Mouse (Mus musculus): Measurements from ENCODE around the gene Kif27. TPM values are rescaled to one million over a fixed set of nuclear protein-coding genes. Genes with fewer than 3 reads are reported as not detected.
A peak's percentile ranks its signal among the peaks of the same experiment; 100 is the strongest.

Gene Kif27
- polyA plus RNA-seq, 1 experiment from 2014 or later = 0.45 TPM

DNA sequence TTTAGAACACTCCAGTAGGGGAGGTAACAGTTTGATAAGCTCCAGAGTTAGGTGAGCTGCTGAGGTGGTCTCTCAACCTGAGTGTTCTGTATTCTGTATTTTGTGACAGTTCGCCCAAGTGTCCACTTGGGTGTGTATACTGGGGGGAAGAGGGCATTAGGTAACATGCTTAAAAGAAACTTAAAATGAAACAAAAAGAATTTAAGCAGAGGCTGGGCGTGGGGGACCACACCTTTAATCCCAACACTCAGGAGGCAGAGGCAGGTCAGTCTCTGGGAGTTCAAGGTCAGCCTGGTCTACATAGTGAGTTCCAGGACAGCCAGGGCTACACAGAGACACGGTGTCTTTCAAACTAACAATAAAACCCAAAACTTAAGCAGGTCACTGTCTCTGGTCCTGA lies 78.4 kb downstream of the Kif27 start:
- Histone ChIP-seq H3K4me3 (replicated peaks; ENCODE audit: low read length) (no peak overlapping the region), H3K4me1 (ENCODE audit: control insufficient read depth, insufficient read depth, low read length) (no peaks in the 10 kb centered on the region), H3K27me3 (ENCODE audit: control insufficient read depth, insufficient read depth, low read length) (no peaks in the 10 kb centered on the region), H3K36me3 (ENCODE audit: control insufficient read depth, insufficient read depth, low read length) (no peaks in the 10 kb centered on the region), H3K9me3 (replicated peaks; ENCODE audit: control insufficient read depth, low read length) (no peaks in the 10 kb centered on the region), H3K4me2 (ENCODE audit: low read depth, low read length) (no peak overlapping the region), H3K9ac (ENCODE audit: low read length) (no peak overlapping the region), H3K27ac (ENCODE audit: low read length) (no peak overlapping the region)
- 78% methylated on average over 3 of the region's 3 CpGs for WGBS
- no peak for ATAC-seq (ENCODE audit: insufficient read depth, low FRiP score)

DNA sequence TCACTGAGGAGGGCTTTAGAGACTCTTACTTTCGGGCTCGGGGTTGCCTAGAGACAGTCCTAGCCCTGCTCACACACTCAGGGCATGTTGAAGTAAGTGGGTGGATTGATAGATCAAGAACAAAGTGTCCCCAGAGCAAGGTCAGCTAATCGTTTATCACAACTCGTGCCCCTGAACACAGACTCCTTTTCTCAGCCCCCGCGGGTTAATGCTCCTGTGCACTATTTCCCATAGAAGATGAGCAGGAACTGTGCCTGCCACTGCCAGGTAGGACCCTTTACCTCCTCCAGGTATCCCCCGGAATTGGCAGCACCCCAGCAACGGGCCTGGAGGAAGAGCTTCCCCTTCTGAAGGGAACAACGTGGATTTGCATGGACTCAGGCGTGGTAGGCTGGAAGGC lies 82.7 kb downstream of the Kif27 start:
- no peak overlapping the region for H3K9ac ChIP-seq (ENCODE audit: low read length)
- peaks cover 6% of the 10 kb centered on the region; the same call in 1 of the 2 replicates for H3K4me1 ChIP-seq (ENCODE audit: control insufficient read depth, insufficient read depth, low read length)
- H3K27me3 ChIP-seq (ENCODE audit: control insufficient read depth, insufficient read depth, low read length) = no peaks in the 10 kb centered on the region; the same call in 1 of the 2 replicates
- no peaks in the 10 kb centered on the region for H3K9me3 ChIP-seq (replicated peaks; ENCODE audit: control insufficient read depth, low read length)
- H3K27ac ChIP-seq (ENCODE audit: low read length) = no peak overlapping the region
- ATAC-seq (ENCODE audit: insufficient read depth, low FRiP score) = no peak
- H3K4me2 ChIP-seq (ENCODE audit: low read depth, low read length) = no peak overlapping the region
- no peak overlapping the region for H3K4me3 ChIP-seq (replicated peaks; ENCODE audit: low read length)
- 70% methylated on average over 10 of the region's 10 CpGs for whole genome bisulfite sequencing
- no peaks in the 10 kb centered on the region for H3K36me3 ChIP-seq (ENCODE audit: control insufficient read depth, insufficient read depth, low read length)

DNA sequence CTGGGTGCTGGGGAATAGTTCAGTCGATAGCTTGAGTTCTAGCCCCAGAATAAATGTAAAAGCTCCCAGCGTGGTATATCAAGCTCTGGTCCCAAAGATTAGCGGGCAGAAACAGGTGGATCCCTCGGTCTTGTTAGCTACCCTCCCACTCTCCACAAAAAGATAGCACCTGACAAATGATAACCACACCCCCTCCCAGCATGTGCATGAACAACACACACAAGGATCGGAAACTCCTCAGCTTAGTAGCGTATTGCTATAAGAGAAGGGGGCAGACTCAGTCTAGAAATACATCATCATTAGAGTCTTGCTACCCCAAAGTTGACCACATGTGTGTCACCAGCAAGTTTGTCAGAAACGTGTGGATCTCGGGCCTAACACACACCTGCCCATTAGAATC lies 83.3 kb downstream of the Kif27 start, which contains the start of gene Gkap1:
Gkap1 (minus strand) TSS at position 101 of the 400 bp plus-strand sequence.
- Histone ChIP-seq H3K9ac (ENCODE audit: low read length) (peak within 1 kb of the TSS; percentile 87), H3K27me3 (ENCODE audit: control insufficient read depth, insufficient read depth, low read length) (no peaks in the 10 kb centered on the region; the same call in 1 of the 2 replicates), H3K27ac (ENCODE audit: low read length) (peak within 1 kb of the TSS; percentile 74), H3K4me2 (ENCODE audit: low read depth, low read length) (peak within 1 kb of the TSS; percentile 95), H3K4me3 (replicated peaks; ENCODE audit: low read length) (peak within 1 kb of the TSS; percentile 79), H3K4me1 (ENCODE audit: control insufficient read depth, insufficient read depth, low read length) (peaks cover 6% of the 10 kb centered on the region; the same call in 1 of the 2 replicates), H3K36me3 (ENCODE audit: control insufficient read depth, insufficient read depth, low read length) (no peaks in the 10 kb centered on the region), H3K9me3 (replicated peaks; ENCODE audit: control insufficient read depth, low read length) (no peaks in the 10 kb centered on the region)
- no peak for ATAC-seq (ENCODE audit: insufficient read depth, low FRiP score)
- 73% methylated on average over 8 of the region's 8 CpGs for WGBS

DNA sequence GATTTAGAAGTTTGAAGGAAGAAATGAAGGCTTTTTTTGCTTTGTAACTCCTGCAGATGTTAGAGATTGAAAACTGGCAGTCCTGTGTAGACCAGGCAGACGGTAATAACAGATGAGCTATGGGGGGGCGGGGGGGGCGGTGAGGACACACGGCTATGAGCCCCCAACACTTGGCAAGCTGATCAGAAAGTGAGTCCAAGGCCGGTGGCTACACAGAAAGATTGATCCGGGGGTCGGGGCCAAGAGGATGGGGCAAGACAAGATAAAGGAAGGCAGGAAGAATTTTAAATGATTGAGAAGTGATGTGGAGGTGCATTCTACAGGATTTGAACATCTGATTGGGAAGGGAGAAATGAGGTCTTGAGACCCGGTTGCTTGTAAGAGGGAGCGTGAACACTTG lies 83.8 kb downstream of the Kif27 start:
- Histone ChIP-seq H3K27me3 (ENCODE audit: control insufficient read depth, insufficient read depth, low read length) (no peaks in the 10 kb centered on the region; the same call in 1 of the 2 replicates), H3K4me2 (ENCODE audit: low read depth, low read length) (peak overlapping the region; percentile 95), H3K36me3 (ENCODE audit: control insufficient read depth, insufficient read depth, low read length) (no peaks in the 10 kb centered on the region), H3K9ac (ENCODE audit: low read length) (peak overlapping the region; percentile 87), H3K4me1 (ENCODE audit: control insufficient read depth, insufficient read depth, low read length) (peaks cover 6% of the 10 kb centered on the region; the same call in 1 of the 2 replicates), H3K9me3 (replicated peaks; ENCODE audit: control insufficient read depth, low read length) (no peaks in the 10 kb centered on the region), H3K4me3 (replicated peaks; ENCODE audit: low read length) (peak overlapping the region; percentile 79), H3K27ac (ENCODE audit: low read length) (no peak overlapping the region)
- no peak for ATAC-seq (ENCODE audit: insufficient read depth, low FRiP score)
- 18% methylated on average over 9 of the region's 9 CpGs for WGBS

DNA sequence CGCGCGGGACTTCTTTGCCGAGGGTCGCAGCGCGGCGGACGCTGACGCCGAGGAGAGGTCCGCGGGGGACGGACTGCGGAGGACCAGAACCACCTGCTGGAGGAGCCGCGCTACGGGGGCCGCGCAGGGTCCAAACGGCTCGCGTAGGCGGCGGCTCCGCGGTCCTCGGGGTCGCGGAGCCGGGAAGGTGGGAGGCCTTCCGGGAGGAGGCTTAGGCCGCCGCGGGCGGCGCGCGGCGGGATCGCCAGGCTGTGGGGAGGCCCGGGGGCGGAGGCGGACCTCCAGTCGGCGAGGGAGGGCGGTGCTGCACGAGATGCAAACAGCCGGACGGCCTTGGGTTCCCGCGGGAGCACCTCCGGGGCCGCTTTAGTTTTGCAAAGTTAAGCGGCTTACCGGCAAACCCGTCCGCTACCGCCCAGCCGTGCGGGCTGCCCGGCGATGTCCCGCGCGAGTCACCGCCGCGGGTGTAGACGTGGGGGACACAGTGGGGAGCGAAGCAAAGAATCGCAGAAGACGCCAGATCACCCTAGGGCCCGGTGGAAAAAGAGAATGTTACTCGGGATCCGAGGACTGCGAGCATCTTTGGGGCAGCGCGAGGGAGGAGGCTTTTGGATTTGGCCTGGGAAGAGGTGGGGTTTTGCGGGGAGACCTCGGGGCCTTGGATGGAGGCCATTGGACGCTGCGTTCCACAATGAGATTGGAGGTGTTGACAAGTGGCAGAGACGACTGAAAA lies 84.5 kb downstream of the Kif27 start:
- under 1% methylated on average over 83 of the region's 84 CpGs for WGBS
- peak overlapping the region; percentile 87 for H3K9ac ChIP-seq (ENCODE audit: low read length)
- H3K4me1 ChIP-seq (ENCODE audit: control insufficient read depth, insufficient read depth, low read length) = peaks cover 6% of the 10 kb centered on the region; the same call in 1 of the 2 replicates
- H3K4me3 ChIP-seq (replicated peaks; ENCODE audit: low read length) = peak overlapping the region; percentile 79
- H3K36me3 ChIP-seq (ENCODE audit: control insufficient read depth, insufficient read depth, low read length) = no peaks in the 10 kb centered on the region
- H3K27me3 ChIP-seq (ENCODE audit: control insufficient read depth, insufficient read depth, low read length) = no peaks in the 10 kb centered on the region; the same call in 1 of the 2 replicates
- peak overlapping the region; percentile 74 for H3K27ac ChIP-seq (ENCODE audit: low read length)
- H3K9me3 ChIP-seq (replicated peaks; ENCODE audit: control insufficient read depth, low read length) = no peaks in the 10 kb centered on the region
- ATAC-seq (ENCODE audit: insufficient read depth, low FRiP score) = peak; percentile 84
- H3K4me2 ChIP-seq (ENCODE audit: low read depth, low read length) = peak overlapping the region; percentile 95

DNA sequence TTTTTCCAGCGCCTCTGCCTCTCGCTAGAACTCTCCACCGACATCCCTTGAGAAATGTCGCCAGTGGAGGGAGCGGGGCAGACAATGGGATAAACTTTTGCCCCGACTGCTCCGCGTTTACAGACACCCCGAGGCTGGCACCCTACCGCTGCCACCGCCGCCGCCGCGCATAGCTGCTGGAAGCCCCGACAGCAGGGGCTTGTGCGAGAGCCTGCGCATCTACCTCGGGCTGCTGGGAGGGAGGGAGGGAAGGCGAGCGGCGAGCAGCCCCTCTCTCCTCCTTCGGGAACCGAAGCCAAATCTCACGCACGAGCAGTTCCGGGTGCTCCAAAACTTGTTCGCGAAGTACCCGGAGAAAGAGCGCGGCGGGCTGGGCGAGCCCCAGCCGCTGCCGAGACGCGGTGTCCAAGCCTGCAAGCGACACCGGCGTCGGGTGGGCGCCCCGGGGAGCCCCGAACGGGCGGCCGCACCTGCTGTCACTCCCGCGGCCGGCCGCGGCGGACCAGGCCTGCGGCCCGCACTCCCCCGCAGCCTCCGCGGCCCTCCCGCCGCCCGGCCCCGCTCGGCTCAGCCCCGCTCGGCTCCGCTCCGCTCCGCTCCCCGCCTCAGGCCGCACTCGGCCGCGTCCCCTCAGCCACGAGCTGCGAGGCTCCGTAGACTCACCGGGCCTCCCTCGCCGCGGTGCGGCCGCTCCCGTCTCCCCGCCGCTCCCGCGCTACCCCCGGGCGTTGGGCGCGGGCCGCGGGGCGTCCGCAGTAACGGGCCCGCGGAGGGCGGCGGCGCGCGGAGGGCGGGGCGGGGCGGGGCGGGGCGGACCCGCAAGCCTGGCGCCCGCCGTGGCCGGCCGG lies 85.3 kb downstream of the Kif27 start:
- peak; percentile 44 for ATAC-seq (ENCODE audit: insufficient read depth, low FRiP score)
- peak overlapping the region; percentile 87 for H3K9ac ChIP-seq (ENCODE audit: low read length)
- peak overlapping the region; percentile 95 for H3K4me2 ChIP-seq (ENCODE audit: low read depth, low read length)
- H3K4me1 ChIP-seq (ENCODE audit: control insufficient read depth, insufficient read depth, low read length) = peaks cover 6% of the 10 kb centered on the region; the same call in 1 of the 2 replicates
- no peaks in the 10 kb centered on the region for H3K9me3 ChIP-seq (replicated peaks; ENCODE audit: control insufficient read depth, low read length)
- H3K27ac ChIP-seq (ENCODE audit: low read length) = peak overlapping the region; percentile 74
- H3K36me3 ChIP-seq (ENCODE audit: control insufficient read depth, insufficient read depth, low read length) = no peaks in the 10 kb centered on the region
- WGBS = under 1% methylated on average over 109 of the region's 115 CpGs
- H3K27me3 ChIP-seq (ENCODE audit: control insufficient read depth, insufficient read depth, low read length) = no peaks in the 10 kb centered on the region; the same call in 1 of the 2 replicates
- peak overlapping the region; percentile 79 for H3K4me3 ChIP-seq (replicated peaks; ENCODE audit: low read length)

DNA sequence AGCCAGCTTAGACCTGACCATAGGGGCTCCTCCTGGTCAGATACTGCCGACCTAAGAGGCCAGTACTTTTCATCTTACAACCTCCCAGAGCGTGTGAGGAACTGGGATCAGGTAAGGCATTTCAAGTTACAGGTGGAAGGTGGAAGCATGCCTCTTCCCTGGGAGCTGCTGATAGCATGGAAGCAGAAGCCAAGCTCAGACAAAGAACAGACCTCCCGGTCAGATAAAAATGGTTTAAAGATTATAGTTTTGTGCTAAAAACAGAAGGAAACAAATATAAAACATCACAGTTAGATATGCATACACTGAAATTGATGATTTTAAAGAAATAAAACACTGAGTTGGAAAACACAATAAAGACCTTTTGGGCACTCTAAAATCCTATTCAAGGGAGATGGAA lies 92.1 kb downstream of the Kif27 start:
- Histone ChIP-seq H3K9ac (ENCODE audit: low read length) (no peak overlapping the region), H3K27me3 (ENCODE audit: control insufficient read depth, insufficient read depth, low read length) (no peaks in the 10 kb centered on the region), H3K4me3 (replicated peaks; ENCODE audit: low read length) (no peak overlapping the region), H3K36me3 (ENCODE audit: control insufficient read depth, insufficient read depth, low read length) (no peaks in the 10 kb centered on the region), H3K27ac (ENCODE audit: low read length) (no peak overlapping the region), H3K9me3 (replicated peaks; ENCODE audit: control insufficient read depth, low read length) (no peaks in the 10 kb centered on the region), H3K4me2 (ENCODE audit: low read depth, low read length) (no peak overlapping the region), H3K4me1 (ENCODE audit: control insufficient read depth, insufficient read depth, low read length) (no peaks in the 10 kb centered on the region)
- no peak for ATAC-seq (ENCODE audit: insufficient read depth, low FRiP score)
- WGBS = 77% methylated on average over 3 of the region's 3 CpGs

DNA sequence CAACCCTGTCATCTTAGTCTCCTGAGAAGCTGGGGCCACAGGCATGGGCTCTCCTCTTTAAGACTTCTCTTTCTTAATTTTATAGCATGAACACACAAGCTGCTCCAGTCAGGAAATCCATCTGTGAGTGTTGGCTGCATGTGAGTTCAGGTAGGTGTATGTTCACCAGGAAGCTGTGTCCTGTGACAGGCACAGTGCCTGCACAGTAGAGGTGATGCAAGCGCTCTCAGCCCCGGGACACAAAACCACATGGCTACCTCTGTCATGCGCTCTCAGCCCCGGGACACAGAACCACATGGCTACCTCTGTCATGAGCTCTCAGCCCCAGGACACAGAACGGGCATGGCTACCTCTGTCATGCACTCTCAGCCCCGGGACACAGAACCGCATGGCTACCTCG lies 95.4 kb downstream of the Kif27 start:
- H3K9ac ChIP-seq (ENCODE audit: low read length) = no peak overlapping the region
- no peak overlapping the region for H3K4me3 ChIP-seq (replicated peaks; ENCODE audit: low read length)
- no peak overlapping the region for H3K4me2 ChIP-seq (ENCODE audit: low read depth, low read length)
- no peaks in the 10 kb centered on the region for H3K9me3 ChIP-seq (replicated peaks; ENCODE audit: control insufficient read depth, low read length)
- no peak for ATAC-seq (ENCODE audit: insufficient read depth, low FRiP score)
- H3K4me1 ChIP-seq (ENCODE audit: control insufficient read depth, insufficient read depth, low read length) = no peaks in the 10 kb centered on the region
- H3K27me3 ChIP-seq (ENCODE audit: control insufficient read depth, insufficient read depth, low read length) = no peaks in the 10 kb centered on the region
- WGBS = 82% methylated on average over 8 of the region's 8 CpGs
- no peaks in the 10 kb centered on the region for H3K36me3 ChIP-seq (ENCODE audit: control insufficient read depth, insufficient read depth, low read length)
- no peak overlapping the region for H3K27ac ChIP-seq (ENCODE audit: low read length)

DNA sequence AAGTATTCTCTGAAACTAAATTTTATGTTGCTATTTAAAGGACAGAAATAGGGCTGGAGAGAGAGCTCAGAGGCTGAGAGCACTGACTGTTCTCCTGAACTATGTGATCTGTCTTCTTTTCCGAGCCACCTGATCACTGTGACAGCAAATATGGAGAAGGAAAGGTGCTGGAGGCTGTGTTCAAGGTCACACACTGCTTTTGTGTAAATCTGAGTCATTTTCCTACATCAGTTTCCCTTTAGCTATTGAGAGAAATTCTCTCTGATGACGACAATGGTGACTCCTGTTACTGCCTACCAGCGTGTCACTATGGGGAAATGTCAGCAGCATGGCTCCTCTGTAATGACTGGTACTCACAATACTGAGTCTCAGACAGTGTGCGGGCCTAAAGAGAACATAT lies 97.2 kb downstream of the Kif27 start:
- WGBS = 79% methylated on average over 4 of the region's 4 CpGs
- Histone ChIP-seq H3K4me3 (replicated peaks; ENCODE audit: low read length) (no peak overlapping the region), H3K9ac (ENCODE audit: low read length) (no peak overlapping the region), H3K4me1 (ENCODE audit: control insufficient read depth, insufficient read depth, low read length) (no peaks in the 10 kb centered on the region), H3K9me3 (replicated peaks; ENCODE audit: control insufficient read depth, low read length) (no peaks in the 10 kb centered on the region), H3K27ac (ENCODE audit: low read length) (no peak overlapping the region), H3K27me3 (ENCODE audit: control insufficient read depth, insufficient read depth, low read length) (no peaks in the 10 kb centered on the region), H3K36me3 (ENCODE audit: control insufficient read depth, insufficient read depth, low read length) (no peaks in the 10 kb centered on the region), H3K4me2 (ENCODE audit: low read depth, low read length) (no peak overlapping the region)
- ATAC-seq (ENCODE audit: insufficient read depth, low FRiP score) = no peak

Measured in stomach, embryonic 16.5 days (tissue).